Mouse (Mus musculus): ENCODE results near the gene Cep170.

DNA sequence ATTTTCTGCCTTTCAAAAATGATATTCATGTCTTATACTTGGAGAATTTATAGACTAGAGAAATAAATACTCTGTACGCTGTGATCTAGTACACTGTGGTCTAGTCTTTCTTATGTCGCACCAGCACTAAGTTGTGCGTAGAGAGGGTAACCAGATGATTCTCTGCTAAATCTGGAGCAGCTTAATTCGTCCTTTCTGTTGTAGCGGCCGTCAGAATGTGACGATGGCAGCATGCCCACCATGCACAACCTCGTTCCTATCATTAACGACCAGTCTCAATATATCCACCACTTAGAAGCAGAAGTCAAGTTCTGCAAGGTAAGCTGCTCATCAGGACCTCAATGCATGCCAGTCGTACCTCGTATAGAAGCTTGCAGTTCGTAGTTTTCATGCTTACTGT lies 14.8 kb upstream of the Cep170 start:
- TF ChIP-seq CTCF (IDR thresholded peaks at IDR 0.05; ENCODE audit: insufficient read depth, low read length) (no peak), POLR2A (IDR thresholded peaks at IDR 0.05; ENCODE audit: borderline replicate concordance, extremely low read depth, low read depth, low read length) (no peak)
